Mouse (Mus musculus) layer of hippocampus, postnatal 25 days (tissue): ENCODE data around the gene Pik3ca. TPM values are rescaled to one million over a fixed set of nuclear protein-coding genes. Genes with fewer than 3 reads are reported as not detected.

Source experiments
- DNase-seq, 2 experiments: peaks; one replicate each; pipeline ENCODE4 v3.0.0; 2022; ENCODE audit warnings: mixed read lengths in 2 of 2, low spot score in 1 of 2; ENCODE audit errors: extremely low spot score in 1 of 2
- total RNA-seq, 2 experiments: library from RNA; stranded (reverse); gene quantifications; 2 replicates each; pipeline ENCODE4 v1.2.3; 2021

Pik3ca gene
- total RNA-seq: 10 to 100 TPM; 43.6 to 44.0 TPM

- peak; percentile 27 to 47 for DNase-seq
These were observed at the start of gene Pik3ca for GRCm38 (mm10) chr3:32397461-32398174. TSS of gene Pik3ca (plus strand) at chr3:32397671.

- DNase-seq: peak; percentile 34 to 72
These were observed 49.6 kb upstream of the Pik3ca start for GRCm38 (mm10) chr3:32347881-32348280.

GRCm38 (mm10) chr3:32361221-32361620 lies 36.2 kb upstream of the Pik3ca start:
- no peak for DNase-seq

GRCm38 (mm10) chr3:32364195-32364594 lies 33.3 kb upstream of the Pik3ca start:
- DNase-seq: no peak

- DNase-seq: peak; percentile 27 to 74
These were observed 32.5 kb upstream of the Pik3ca start for GRCm38 (mm10) chr3:32364841-32365545.

- DNase-seq: peak in 1 of 2 experiments; percentile 74
These were observed 31.8 kb upstream of the Pik3ca start, which contains the start of gene Zmat3 for GRCm38 (mm10) chr3:32365546-32366245. TSS of gene Zmat3 (minus strand) at chr3:32366014.

- peak in 1 of 2 experiments; percentile 21 for DNase-seq
These were observed 31.2 kb upstream of the Pik3ca start for GRCm38 (mm10) chr3:32366246-32366734.

GRCm38 (mm10) chr3:32367516-32367915 lies 30.0 kb upstream of the Pik3ca start:
- DNase-seq: no peak

GRCm38 (mm10) chr3:32371957-32372356 lies 25.5 kb upstream of the Pik3ca start:
- DNase-seq: no peak

- DNase-seq: no peak
These were observed 25.0 kb upstream of the Pik3ca start for GRCm38 (mm10) chr3:32372470-32372869.

GRCm38 (mm10) chr3:32373236-32373635 lies 24.2 kb upstream of the Pik3ca start:
- DNase-seq: no peak

GRCm38 (mm10) chr3:32379891-32380290 lies 17.6 kb upstream of the Pik3ca start:
- no peak for DNase-seq

GRCm38 (mm10) chr3:32381556-32381955 lies 15.9 kb upstream of the Pik3ca start:
- DNase-seq: no peak

- no peak for DNase-seq
These were observed 4.6 kb upstream of the Pik3ca start for GRCm38 (mm10) chr3:32392841-32393240.

GRCm38 (mm10) chr3:32393986-32394385 lies 3.5 kb upstream of the Pik3ca start:
- no peak for DNase-seq

- peak in 1 of 2 experiments; percentile 17 for DNase-seq
These were observed 1.5 kb upstream of the Pik3ca start for GRCm38 (mm10) chr3:32395771-32396551.

GRCm38 (mm10) chr3:32396794-32397460 lies 544 bp upstream of the Pik3ca start:
- DNase-seq: peak; percentile 83 to 88

- DNase-seq: no peak
These were observed 686 bp downstream of the Pik3ca start for GRCm38 (mm10) chr3:32398175-32398538.

- DNase-seq: no peak
These were observed 1.2 kb downstream of the Pik3ca start for GRCm38 (mm10) chr3:32398623-32399022.

- DNase-seq: no peak
These were observed 1.9 kb downstream of the Pik3ca start for GRCm38 (mm10) chr3:32399381-32399780.
